Mouse (Mus musculus): ENCODE measurements around the gene 5031439G07Rik.

DNA sequence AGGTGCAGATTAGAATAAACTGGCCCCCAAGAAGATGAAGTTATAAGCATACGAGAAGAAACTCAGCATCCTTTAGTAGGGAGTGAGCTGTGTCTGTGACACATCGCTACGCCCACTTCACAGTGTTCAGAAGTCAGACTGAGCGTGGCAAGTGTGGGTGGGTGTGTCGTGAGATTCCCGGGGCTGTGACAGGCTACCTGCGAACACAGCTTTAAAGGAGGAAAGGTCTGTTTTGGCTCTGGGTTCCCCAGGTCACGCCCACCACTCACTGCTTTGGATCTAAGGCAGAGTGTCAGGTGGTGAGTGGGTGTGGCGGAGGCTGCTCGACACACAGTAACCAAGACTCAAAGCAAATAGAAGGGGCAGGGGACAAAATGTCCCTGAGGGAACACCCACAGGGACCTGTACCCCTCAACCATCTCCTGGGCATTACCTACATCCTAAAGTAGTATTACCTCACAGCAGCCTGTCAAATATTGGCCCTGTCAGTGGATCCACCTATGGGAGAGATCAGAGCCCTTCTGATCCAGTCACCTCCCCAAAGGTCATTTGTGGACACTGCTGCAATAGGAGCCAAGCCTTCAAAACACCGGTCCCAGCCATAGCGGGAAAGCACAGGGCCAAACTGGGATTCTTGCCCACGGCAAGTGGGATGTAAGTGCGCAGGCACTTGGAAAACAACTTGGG, 9.6 kb upstream of the 5031439G07Rik start:
- TF ChIP-seq POLR2A (IDR thresholded peaks at IDR 0.05; ENCODE audit: insufficient read depth, low read length) (no peak), CTCF (IDR thresholded peaks at IDR 0.05; ENCODE audit: low read depth, low read length) (no peak)

All from ES-Bruce4 (cell line).